Mouse (Mus musculus) adrenal gland, postnatal 36 days (tissue): Measurements from ENCODE around the gene Rbfox3. TPM values are rescaled to one million over a fixed set of nuclear protein-coding genes. Genes with fewer than 3 reads are reported as not detected.

Experiments
- DNase-seq, 2 experiments: peaks; one replicate each; pipeline ENCODE4 v3.0.0; 2021; ENCODE audit warnings: mixed read lengths in 1 of 2
- total RNA-seq, 2 experiments: library from RNA; stranded (reverse); gene quantifications; 2 replicates each; pipeline ENCODE4 v1.2.3; 2021

The Rbfox3 gene
- total RNA-seq, 2 experiments from 2014 or later, result 5.5 to 6.0 TPM

DNA sequence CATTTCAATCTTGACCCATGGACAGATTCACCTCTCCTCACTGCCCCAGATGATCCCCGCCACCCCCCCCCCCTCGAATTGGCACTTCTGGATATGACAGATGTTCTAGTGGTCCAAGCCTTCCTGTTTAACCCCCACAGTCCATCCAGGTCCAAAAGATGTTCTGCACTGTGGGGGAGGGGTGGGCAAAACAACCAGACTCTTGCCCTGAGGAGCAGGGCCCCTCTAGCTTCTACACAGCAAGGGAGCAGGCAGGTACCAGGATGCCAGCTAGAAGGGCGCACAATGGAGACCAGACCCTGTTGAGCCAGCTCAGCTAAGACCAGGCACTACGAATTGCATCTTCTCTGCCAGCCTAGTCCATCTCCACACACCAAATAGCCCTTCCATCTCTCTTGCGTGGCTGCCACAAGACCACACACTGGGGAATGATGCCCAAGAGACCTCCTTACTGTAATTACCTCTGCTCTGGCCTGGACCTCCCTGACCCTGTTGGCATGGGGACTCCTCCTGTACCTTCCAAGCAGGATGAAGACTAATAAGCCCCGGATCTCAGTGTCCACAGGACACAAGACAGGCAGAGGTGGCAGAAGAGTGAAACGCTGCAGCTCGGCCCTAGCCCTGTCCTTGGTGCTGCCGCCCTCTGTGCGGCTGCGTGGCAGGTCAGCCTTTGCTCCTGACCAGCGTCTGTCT is 5.1 kb downstream of the Rbfox3 start:
- no peak for DNase-seq

DNA sequence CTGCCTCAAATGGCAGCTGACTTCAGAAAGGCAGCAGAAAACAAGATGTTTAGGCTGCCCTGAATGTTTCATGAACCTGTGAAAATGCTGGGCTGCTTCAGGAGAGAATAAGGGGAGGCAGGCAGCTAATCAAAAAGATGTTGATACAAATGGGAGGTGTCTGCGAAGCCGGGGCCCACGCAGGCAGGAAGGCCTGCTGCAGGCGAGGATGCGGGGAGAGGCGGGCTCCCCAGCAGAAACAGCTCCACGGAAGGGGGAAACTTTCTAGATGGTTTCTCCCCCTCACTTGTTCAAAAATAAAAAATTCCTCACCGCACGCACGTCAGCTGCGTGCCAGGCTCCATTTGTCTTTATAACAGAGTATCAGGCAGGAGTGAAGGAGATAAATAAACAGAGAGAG is 5.7 kb downstream of the Rbfox3 start:
- no peak for DNase-seq

DNA sequence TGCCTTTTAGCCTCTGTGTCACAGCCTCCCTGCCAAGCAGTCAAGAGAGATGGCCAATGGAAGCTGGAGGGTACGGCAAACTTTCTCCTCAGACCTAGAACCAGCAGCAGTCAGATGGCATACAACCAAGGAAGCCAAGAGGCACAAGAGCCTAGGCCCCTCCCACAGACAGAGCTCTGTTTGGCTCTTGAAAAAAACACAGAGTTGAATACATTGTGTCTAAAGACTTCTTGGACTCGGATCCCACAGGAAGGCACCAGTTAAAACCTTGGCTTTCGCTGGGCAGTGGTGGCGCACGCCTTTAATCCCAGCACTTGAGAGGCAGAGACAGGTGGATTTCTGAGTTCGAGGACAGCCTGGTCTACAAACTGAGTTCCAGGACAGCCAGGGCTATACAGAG is 7.1 kb downstream of the Rbfox3 start:
- no peak for DNase-seq

DNA sequence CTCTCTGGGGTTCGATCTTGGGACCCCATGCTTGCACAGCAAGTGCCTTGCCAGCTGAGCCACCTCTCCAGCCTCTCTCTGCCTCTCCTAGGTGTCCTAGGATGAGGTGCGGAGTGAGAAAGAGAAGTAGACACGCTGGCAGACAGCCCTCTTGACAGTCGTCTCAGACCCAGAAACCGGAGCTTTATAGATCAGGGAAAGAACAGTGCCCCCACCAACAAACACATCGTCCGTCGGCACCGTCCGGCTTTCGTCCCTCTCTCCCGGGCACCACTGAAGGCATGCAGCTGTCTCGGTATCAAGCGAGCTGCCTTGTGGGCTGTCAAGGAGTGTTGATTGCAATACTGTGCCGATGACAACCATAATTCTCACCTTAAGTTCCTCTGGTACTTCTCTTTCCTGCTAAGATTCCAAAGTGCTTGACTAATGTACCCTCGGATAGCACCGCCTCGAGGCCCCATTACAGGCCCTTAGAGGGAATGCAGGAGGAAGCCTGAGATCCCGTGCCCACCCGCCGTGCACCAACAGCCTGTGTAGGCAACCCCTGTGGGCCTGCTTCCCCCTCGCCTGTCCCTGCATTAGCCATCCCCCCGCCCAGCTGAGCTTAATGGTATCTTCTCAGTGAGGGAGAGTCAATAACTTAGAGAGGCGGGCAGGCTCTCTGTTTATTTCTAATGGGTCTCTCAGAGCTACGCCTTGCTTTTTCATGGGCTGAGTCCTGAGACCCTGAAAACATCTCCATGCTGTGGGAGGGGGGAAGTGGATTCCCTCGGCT is 11.4 kb downstream of the Rbfox3 start:
- no peak for DNase-seq

DNA sequence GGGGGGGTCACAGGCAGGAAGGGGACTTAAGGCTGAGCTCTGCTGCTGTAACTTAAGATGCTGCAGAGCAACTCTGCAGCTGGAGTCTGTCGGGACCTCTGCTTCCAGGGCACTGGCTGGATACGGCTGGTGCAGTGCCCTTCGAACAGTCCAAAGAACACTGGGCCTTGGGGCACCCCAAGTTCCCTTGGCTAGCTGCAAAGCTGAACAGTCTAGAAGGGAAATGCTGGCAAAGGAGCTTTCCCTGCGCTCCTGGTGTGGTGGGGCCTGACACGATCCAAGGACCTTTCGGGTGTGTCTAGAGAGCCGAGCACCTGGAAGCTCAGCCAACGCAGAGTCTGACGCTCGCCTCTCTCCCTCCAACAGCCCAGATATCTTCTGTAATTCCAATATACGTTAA is 12.8 kb downstream of the Rbfox3 start:
- no peak for DNase-seq

DNA sequence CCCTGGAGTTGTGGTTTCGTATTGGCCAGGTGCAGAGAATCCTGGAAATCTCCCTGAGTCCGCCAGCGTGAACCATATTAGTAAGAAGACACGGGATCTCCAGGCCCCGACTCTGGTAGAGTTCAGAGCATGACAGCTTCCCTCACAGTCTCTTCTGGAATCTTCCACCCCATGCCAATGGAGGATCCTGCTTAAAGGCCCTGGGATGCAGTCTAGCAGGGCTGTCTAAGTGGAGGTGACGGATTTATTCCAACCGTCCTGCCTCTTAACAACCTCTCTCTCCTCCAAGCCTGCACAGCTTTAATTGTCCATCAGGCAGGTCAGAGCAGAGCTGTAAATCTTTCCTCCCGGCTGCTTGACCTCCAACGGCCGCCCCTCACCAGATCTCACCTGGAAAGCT is 13.2 kb downstream of the Rbfox3 start:
- no peak for DNase-seq

DNA sequence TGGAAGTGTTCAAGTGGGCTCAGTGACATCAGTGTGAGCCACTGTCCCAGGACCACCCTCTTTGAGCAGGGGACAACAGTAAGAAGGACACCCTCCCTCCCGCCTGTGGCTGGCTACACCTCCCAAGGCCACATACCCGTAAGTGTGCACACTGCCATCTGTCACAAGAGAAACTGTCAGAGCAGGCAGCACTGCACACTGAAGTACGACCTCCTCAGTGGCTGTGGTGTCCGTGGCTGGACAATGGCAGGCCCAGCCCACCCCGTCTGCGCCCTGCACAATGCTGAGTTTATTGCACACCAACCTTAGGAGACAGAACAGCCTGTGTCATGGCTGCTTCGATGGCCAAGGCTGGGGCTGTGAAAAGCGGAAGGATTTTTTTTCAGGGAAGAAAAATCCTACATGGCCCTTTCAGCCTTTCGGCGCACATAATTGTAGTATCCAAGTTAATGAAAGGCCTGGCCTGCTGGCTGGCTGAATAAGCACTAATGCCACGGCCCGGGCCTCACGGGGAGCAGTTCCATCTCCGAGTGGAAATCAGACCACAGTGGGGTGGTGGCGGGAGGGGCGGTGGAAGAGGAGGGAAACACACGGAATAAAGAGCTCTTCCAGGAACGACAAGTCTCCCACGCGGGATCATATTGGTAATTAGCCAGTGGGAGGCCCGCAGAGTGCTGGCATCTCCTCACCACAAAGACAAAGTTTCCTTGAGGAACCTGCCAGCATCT is 14.1 kb downstream of the Rbfox3 start:
- no peak for DNase-seq

DNA sequence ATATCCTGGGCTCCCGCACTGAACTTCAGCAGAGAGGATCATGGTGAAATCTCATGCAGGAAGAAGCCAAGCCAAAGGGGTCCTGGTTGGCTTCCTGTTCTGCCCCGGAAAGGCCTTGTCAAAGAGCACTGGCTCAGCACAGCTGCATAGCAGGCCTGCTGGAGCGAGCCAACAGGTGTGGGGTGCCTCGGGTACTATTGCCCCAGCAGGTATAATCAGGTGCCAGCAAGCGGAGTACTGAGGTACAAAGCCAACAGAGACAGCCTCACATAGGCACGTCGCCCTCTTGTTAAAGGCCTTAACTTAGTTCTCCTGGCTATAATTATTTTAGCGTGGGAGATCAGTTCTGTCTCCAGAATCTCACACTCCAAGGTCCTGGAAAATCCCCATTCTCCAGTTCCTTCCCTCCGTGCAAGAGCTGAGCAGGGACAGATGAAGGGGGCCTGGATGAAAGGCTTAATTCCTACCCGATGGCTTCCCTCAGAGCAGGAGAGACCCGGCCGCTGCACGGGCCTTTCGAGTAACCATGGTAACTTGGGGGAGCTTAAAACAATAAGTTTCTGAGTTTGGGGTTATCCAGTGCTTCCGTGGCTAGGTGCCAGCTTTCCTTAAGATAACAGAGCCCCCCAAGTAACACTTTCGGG is 15.2 kb downstream of the Rbfox3 start:
- no peak for DNase-seq

DNA sequence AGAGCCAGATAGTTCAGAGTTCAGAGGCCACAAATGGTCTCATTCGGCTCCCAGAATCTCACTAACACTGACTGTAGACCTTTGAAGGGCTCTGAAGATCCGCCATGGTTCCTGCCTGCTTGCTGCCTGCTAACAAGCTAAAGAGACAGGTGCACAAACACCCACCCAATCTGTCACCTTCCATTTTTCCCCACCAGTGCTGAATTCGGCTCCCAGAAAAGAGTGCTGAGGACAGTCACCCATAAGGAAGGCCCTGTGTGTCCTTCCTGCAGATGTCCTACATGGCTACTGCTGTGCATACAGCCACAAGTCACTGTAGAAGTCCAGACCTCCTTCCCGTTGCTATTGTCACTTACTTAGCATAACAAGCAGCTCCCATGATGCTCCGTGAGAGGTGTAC is 16.6 kb downstream of the Rbfox3 start:
- no peak for DNase-seq

DNA sequence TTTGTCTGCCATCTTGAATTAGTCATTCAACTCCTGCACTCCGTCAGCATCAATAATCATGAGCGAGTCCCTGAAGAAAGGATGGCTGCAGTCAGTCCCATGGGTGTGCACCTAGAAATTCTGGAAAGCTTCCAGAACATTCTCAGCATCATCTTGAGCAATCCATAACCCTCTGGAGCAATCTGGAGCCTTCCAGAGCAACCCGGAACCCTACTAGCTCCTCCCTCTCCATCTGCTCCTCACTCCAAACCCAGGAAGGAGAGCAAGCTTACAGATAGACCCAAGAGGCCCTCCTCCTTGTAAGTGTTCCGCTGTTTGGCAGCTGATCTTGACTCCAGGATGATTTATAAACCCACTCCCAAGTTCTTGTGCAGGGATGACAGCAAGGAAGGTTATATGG is 17.2 kb downstream of the Rbfox3 start:
- no peak for DNase-seq

DNA sequence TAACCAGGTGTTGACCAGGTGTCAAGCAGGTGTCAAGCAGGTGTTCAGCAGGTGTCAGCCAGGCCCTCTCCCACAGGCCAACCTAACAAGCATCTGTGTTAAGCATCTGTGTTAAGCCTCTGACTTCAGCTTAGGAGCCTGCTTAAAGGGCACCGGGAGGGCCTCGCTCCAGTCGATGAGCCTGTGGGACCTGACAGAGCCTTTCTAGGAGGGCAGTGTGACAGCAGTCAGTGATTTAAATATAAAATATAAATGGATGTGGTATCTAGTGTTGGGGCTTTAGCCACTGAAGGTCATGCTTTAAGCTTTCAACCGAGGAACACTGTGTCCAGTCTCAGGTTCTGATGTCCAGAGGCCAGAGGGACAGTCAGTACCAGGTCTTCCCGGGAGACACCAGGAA is 18.5 kb downstream of the Rbfox3 start:
- DNase-seq, result no peak

DNA sequence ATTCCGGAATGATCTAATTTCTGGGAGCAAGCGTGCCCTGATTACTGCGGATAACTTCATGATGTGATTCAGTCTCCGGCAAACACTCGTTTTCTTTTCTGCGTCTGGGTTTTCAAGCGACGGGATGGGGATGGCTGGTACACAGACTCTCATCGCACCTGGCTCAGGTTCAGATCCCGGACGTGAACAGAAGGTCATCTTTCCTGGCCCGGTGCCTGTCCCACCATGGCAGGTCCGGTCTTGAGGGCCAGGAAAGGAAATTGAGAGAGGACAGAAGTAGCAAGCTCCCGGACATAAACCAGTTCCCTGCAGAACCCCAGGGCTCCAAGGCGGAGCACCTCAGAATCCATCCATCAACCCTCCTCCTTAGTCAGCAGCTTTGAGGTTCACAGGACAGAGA is 19.9 kb downstream of the Rbfox3 start:
- no peak for DNase-seq

DNA sequence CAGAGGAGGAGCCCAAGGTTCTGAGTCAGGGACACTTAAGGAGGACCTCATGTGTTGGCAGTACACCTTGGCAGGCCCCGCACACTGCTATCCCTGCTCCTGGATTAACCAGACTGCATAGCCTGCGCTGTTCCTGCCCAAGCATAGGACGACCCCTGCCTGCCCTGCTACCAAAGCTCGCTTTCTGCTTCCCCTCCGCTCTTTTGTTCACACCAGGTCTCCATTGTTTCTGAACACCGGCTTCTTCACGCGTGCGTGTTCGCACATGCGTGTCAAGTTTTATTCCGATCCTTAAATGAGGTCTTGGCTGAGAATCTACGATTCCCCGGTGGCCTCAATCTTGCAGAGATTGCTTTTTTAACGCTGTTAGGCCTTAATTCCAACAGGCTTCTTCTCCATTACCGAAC is 20.4 kb downstream of the Rbfox3 start:
- DNase-seq, result no peak

DNA sequence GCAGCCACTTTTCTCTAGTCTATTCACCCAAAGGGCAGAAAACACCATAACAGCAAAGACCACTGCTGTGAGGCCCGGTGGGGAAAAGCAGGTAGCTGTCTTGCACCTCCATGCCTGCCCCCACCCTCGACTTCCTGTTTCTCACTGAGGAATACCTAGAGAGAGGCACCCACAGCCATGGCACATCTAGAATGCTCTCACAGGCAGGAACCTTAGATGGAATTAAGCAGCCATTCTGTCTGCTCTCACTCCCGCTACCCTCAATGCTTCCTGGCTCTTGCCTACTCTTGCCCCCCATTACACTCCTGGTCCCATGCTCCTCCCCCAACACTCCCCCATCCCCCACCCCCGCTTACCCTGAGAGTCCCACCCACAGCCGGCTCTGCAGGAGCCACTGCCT is 20.9 kb downstream of the Rbfox3 start:
- no peak for DNase-seq

DNA sequence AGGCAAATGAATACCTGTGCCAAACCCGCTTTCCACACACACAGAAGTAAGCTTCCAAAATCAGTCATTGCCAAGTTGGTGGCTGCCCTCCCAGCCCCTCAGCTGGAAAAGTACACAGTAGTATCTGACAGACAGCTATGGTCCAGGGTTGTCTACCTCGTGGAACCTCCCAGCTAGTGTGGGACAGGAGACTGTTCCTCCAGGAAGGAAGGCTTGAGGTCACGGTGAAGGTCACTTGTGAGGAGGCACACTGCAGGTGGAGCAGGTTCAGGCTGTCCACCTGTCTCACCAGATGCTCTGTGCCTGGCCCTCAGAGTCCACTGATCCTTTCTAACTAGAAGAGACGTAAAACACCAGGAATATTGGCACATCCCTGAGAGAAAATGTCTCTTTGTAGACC is 21.9 kb downstream of the Rbfox3 start:
- DNase-seq, result no peak

DNA sequence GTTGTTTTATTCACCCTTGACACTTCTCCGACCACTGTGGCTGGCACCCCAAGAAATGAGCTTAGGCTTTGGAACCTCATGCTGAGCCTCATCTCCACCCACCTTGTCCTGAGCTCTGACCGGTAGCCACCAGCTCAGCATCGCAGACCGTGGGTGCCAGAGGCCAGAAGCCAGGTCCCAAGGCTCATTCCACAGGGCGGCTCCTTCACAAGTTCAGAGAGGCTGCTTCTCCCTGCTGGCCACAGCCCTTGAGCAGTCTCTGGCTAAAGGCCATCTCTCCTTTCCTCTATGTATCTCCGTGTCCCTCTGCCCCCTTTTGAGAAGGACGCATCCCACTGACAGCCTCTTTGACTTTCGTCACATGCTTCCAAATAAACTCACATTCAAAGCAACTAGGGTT is 23.0 kb downstream of the Rbfox3 start:
- DNase-seq, result no peak

DNA sequence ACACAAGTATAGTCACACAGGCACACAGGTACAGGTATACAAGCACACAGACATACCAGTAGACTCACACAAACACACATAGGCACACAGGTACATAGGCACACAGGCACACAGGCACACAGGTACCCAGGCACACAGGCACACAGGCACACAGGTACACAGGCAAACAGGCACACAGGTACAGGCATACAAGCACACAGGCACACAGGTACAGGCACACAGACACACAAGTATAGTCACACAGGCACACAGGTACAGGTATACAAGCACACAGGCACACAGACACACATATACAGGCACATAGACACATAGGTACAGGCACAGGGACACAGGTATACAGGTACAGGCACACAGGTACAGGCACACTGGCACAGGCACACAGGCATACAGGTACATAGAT is 24.2 kb downstream of the Rbfox3 start:
- no peak for DNase-seq

DNA sequence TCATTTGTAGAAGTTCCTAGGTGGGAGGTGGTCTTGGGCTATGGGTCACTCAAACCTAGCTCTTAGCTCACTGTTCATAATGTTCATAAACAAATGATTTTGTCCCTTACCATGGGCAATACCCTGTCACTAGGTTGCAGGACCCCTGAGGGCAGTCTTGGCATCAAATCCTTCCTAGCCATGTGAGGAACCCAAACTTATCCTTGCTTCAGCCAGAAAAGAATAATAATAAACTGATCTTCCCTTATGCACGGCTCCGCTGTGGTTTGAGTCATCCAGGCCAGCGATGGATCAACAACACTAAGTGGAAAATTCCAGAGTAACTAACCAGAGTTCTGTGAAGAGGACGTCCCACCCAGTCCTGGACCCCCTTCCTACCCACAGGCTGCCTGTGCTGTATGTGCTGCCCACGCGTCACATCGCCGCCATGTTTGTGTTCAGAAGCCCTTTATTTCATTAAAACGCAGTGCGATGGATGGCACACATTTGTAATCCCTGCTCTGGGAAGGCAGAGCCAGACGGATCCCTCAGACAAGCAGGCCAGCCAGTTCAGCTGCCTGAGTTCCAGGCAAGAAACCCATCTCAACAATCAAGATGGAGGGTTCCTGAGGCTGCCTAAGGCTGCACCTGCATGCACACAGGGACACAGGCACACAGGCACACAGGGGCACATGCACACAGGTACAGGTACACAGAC is 25.0 kb downstream of the Rbfox3 start:
- DNase-seq, result no peak

DNA sequence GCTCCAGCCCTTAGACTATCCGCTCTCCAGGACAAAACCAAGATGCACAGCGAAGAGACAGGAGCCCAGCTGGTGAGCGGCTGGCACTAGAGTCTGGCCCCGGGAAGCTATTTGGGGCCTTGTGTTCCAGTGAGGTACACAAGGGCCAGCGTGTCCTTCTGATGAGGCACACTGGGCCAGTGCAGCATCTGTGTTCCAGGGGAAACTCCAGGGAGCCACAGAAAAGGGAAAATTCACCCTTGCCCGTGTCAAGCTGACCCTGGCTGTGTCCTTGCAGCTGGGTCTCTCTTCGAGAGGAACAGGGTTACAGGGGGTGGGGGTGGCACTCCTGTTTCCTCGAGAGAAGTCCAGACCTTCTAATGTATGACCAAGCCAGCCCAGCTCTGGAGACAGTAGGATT is 25.8 kb downstream of the Rbfox3 start:
- no peak for DNase-seq

DNA sequence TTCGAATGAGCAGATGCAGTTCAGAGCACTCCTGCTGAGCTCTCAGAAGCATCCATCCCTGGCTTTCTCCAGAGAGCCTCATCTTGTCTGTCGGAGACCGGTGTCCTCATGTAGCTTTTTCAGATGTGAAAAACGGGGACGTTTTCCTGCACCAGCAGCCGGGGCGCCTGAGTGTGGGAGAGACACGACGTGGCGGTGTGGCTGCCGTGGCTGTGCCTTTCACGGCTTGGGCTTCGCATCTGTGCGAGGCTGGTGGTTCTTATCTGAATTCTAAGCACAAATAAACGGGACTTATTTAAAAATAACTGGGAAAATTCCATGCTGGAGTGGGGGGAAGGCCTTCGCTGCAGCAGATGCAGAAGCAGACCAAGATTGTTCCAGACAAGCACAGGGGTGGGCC is 26.3 kb downstream of the Rbfox3 start:
- DNase-seq, result no peak

DNA sequence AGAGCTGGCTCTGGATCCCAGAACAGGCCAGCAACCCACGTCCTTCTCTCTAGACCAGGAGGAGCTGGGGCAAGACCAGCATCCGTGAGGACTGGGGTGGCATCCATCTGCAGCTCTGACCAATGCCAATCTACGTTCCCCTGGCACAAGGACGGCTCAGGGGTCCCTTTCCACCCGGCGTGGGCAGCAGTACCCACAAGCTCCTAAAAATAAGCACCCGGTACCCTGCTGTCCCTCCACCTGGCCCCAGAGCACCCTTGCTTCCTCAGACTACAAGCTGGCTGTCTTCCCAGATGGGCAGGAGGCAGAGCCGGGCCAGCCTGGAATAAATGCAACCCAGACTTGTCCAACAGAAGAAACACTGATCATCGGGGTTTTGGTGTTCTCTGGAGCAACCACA is 28.3 kb downstream of the Rbfox3 start:
- DNase-seq, result no peak

DNA sequence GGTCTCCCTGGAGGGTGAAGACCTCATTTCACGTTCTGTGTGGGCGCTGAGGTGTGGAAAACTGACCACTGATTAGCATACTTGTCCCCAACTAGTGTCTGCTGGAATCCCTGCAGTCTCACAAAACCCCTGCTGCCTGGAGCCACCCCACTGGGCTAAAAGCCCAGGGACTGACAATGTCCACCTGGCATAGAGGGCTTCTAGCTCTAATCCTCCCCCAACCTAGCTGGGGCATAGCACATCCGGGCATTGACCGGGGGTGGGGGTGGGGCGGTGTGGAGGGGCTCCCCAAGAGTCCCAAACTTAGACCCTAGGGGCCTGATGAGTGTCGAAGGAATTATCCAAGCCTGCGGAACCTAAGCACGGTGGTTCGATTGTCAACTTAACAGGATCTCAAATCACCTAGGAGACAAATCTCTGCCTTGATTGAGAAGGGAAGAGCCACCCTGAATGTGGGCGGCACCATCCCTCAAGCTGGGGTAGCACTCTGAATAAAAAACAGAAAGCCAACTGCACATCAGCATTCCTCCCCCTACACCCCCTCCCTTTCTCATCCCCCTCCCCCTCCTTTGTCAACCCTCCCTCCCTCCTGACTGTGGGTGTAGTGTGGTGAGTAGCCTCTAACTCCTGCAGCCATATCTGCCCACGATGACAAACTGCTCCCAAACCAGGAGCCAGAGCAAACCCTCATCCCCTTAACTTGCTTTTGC is 29.5 kb downstream of the Rbfox3 start:
- no peak for DNase-seq
